Mouse (Mus musculus): Measurements from ENCODE around the gene Ccdc148.

GRCm38 (mm10) chr2:59054339-59054738 lies 106.1 kb downstream of the Ccdc148 start:
- TF ChIP-seq MAX (IDR thresholded peaks at IDR 0.05) (no peak), CTCF (IDR thresholded peaks at IDR 0.05; ENCODE audit: control insufficient read depth, insufficient read depth, insufficient read length) (no peak), MYOD1 (IDR thresholded peaks at IDR 0.05; ENCODE audit: control insufficient read depth, insufficient read length, low read depth) (no peak), FOSL1 (IDR thresholded peaks at IDR 0.05; ENCODE audit: insufficient read depth, low read length, poor library complexity, severe bottlenecking) (no peak), USF1 (IDR thresholded peaks at IDR 0.05; ENCODE audit: low read depth) (no peak), MYOG (IDR thresholded peaks at IDR 0.05; ENCODE audit: control insufficient read depth, extremely low read depth, insufficient read length) (no peak)
